Mouse (Mus musculus): ENCODE measurements around the gene Olfr1032. TPM values are rescaled to one million over a fixed set of nuclear protein-coding genes. Genes with fewer than 3 reads are reported as not detected.

The Olfr1032 gene
- total RNA-seq (2023), result not detected

GRCm38 (mm10) chr2:86005240-86005639 is at the start of gene Olfr1032:
Gene Olfr1032, plus strand, starts transcription at chr2:86005540.

GRCm38 (mm10) chr2:85973595-85973994 is 31.7 kb upstream of the Olfr1032 start, which contains the start of gene Olfr1029:
Gene Olfr1029, plus strand, starts transcription at chr2:85973895.

DNA sequence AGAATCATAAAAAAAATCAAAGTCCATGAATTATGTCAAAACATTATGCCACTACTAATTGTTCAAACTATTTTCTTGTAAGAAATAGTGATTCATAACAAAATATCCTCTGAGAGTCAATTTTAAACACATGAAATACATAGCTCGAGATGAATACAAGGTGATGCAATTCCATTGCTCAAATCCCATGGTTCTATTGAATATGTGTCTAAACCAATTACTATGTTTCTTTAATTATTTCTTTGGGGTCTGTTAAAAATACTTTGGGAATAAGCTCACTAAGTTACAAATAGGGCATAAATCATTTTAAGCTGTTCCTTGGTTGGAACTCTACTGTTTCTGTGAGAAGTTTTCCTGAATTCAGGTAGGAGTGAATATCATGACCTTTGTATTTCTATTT is 26.4 kb upstream of the Olfr1032 start, which contains the start of gene Olfr1030:
Gene Olfr1030, plus strand, starts transcription at position 301 of the 400 bp plus-strand sequence.

DNA sequence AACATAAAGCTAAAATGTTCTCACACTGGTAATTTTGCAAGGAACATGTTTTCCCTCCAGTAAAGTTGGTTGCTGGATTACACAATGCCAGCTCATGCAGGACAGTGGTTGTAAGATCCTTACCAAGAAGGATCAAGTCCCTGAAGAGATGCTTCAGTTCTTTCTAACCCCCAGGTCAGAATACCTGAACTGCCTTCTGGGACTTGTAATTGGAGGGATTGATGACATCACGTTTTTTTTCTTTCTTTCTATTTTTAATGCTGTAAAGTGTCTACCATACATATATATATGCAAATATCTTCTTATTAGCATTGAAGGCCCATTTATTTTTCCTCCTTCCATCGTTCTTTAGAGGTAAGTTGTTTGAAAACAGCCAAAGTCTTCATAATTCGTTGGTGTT is 15.3 kb upstream of the Olfr1032 start, which contains the start of gene Olfr1031:
Gene Olfr1031, plus strand, starts transcription at position 301 of the 400 bp plus-strand sequence.

GRCm38 (mm10) chr2:86020406-86020805 is 15.1 kb downstream of the Olfr1032 start, which contains the start of gene Olfr1033:
Gene Olfr1033, plus strand, starts transcription at chr2:86020633.

DNA sequence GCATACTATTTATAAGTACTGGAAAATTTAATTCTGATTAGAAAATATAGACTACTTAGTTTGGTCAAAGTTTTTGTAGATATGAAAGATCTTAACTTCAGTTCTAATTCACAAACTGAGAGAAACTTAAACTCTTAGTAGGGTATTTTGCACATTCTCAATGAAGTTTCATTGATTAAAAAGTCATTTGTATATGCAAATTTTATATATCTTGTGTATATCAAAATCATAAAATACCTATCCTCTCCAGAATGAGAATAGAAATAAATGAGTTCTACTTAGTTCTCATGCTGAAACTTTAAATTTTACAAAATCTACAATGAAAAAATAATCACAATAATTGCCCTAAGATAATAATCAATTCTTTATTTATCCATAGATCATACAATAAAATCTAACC is 40.2 kb downstream of the Olfr1032 start, which contains the start of gene Olfr1034:
Gene Olfr1034, plus strand, starts transcription at position 301 of the 400 bp plus-strand sequence.

Other genes starting within 250 kb of the Olfr1032 start
- not detected for gene Olfr1012, start 242.8 kb upstream of the Olfr1032 start, total RNA-seq (2023)
- gene Olfr1013, start 238.4 kb upstream of the Olfr1032 start, total RNA-seq (2023), result not detected
- not detected for gene Olfr1014, start 232.8 kb upstream of the Olfr1032 start, total RNA-seq (2023)
- not detected for gene Olfr1015, start 223.5 kb upstream of the Olfr1032 start, total RNA-seq (2023)
- gene Olfr1016, start 203.0 kb upstream of the Olfr1032 start, total RNA-seq (2023), result not detected
- gene Olfr1018, start 187.1 kb upstream of the Olfr1032 start, total RNA-seq (2023), result not detected
- not detected for gene Olfr1019, start 160.1 kb upstream of the Olfr1032 start, total RNA-seq (2023)
- not detected for gene Olfr1020, start 158.5 kb upstream of the Olfr1032 start, total RNA-seq (2023)
- gene Olfr1022, start 136.9 kb upstream of the Olfr1032 start, total RNA-seq (2023), result not detected
- gene Olfr1023, start 119.9 kb upstream of the Olfr1032 start, total RNA-seq (2023), result not detected
- not detected for gene Olfr1024, start 100.5 kb upstream of the Olfr1032 start, total RNA-seq (2023)
- not detected for gene Olfr1025-ps1, start 90.3 kb upstream of the Olfr1032 start, total RNA-seq (2023)
- not detected for gene Olfr1026, start 84.0 kb upstream of the Olfr1032 start, total RNA-seq (2023)
- gene Olfr1028, start 55.1 kb upstream of the Olfr1032 start, total RNA-seq (2023), result not detected
- not detected for gene Olfr1029, start 31.6 kb upstream of the Olfr1032 start, total RNA-seq (2023)
- not detected for gene Olfr1030, start 26.3 kb upstream of the Olfr1032 start, total RNA-seq (2023)
- gene Olfr1031, start 15.2 kb upstream of the Olfr1032 start, total RNA-seq (2023), result not detected
- gene Olfr1033, start 15.1 kb downstream of the Olfr1032 start, total RNA-seq (2023), result not detected
- not detected for gene Olfr1034, start 40.3 kb downstream of the Olfr1032 start, total RNA-seq (2023)
- not detected for gene Olfr1036, start 68.5 kb downstream of the Olfr1032 start, total RNA-seq (2023)
- not detected for gene Olfr1037, start 81.8 kb downstream of the Olfr1032 start, total RNA-seq (2023)
- not detected for gene Olfr1039, start 130.4 kb downstream of the Olfr1032 start, total RNA-seq (2023)
- not detected for gene Olfr1040, start 141.2 kb downstream of the Olfr1032 start, total RNA-seq (2023)
- not detected for gene Olfr1042, start 156.3 kb downstream of the Olfr1032 start, total RNA-seq (2023)
- gene Olfr1043, start 162.0 kb downstream of the Olfr1032 start, total RNA-seq (2023), result not detected
- not detected for gene Olfr1044, start 172.3 kb downstream of the Olfr1032 start, total RNA-seq (2023)
- not detected for gene Olfr52, start 180.1 kb downstream of the Olfr1032 start, total RNA-seq (2023)
- gene Olfr1045, start 197.5 kb downstream of the Olfr1032 start, total RNA-seq (2023), result not detected
- gene Olfr1046, start 213.8 kb downstream of the Olfr1032 start, total RNA-seq (2023), result not detected
- not detected for gene Olfr1047, start 225.9 kb downstream of the Olfr1032 start, total RNA-seq (2023)
- gene Olfr1048, start 234.7 kb downstream of the Olfr1032 start, total RNA-seq (2023), result not detected